Mouse (Mus musculus): ENCODE measurements around the gene Spef1. TPM values are rescaled to one million over a fixed set of nuclear protein-coding genes. Genes with fewer than 3 reads are reported as not detected.

The Spef1 gene
- total and polyA plus RNA-seq, 3 experiments: 0.34 to 1.2 (median 1.0) TPM

DNA sequence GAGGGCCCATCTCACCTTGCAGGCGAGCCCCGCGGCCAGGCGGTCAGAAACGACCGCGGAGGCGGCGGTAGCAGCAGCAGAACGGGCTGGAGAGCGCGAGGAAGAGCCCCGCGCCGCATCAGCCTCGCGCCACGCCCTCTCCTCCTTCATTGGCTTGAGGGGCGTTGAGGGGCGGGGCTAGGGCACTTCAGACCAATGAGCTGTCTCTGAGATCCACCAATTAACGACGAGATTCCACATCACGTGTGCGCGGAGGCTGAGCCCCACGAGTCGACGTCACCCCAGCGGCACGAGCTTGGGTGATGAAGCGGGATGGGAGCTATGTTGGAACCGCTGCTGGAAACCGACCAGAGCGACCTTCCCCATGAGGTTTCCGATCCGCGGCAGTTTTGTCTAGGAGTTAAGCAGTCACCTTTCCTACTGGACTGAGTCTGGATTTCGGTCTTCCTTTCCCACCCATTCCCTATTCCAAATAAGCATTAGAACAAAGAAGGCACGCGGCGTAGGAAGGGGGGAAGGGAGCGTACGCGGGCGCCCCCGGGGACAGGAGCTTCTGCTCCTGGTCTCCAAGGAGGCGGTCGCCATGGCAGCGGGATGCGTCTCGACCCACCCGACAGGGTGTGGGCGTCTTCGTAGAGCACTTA, 27.0 kb downstream of the Spef1 start, which contains the start of gene 1700037H04Rik:
1700037H04Rik (minus strand) TSS at position 144 of the 644 bp plus-strand sequence.
- H3K79me2 ChIP-seq (replicated peaks; ENCODE audit: control insufficient read depth, extremely low read depth, insufficient read depth, poor library complexity, severe bottlenecking): no peaks in the 10 kb centered on the region
- TF ChIP-seq POLR2AphosphoS2 (IDR thresholded peaks at IDR 0.05; ENCODE audit: low read depth, low read length) (peak; percentile 77), CHD1 (IDR thresholded peaks at IDR 0.05; ENCODE audit: low read depth, low read length) (no peak), HCFC1 (IDR thresholded peaks at IDR 0.05; ENCODE audit: low read depth, low read length) (peak; percentile 46; the same call in 1 of the 2 replicates), USF1 (IDR thresholded peaks at IDR 0.05; ENCODE audit: low read depth, low read length) (peak; percentile 99), MEF2A (IDR thresholded peaks at IDR 0.05; ENCODE audit: borderline replicate concordance, low read depth, low read length) (no peak), MAX (IDR thresholded peaks at IDR 0.05; ENCODE audit: low read length) (peak; percentile 99), SMC3 (IDR thresholded peaks at IDR 0.05; ENCODE audit: low read depth, low read length) (no peak), MYC (IDR thresholded peaks at IDR 0.05; ENCODE audit: low read depth, low read length) (peak; percentile 91), ELF1 (IDR thresholded peaks at IDR 0.05; ENCODE audit: low read depth, low read length) (peak; percentile 30; the same call in 1 of the 2 replicates), NELFE (IDR thresholded peaks at IDR 0.05; ENCODE audit: low read depth, low read length) (peak; percentile 94), MXI1 (IDR thresholded peaks at IDR 0.05; ENCODE audit: low read depth, low read length) (peak; percentile 77), ZMIZ1 (IDR thresholded peaks at IDR 0.05; ENCODE audit: low read depth, low read length) (peak; percentile 66; the same call in 1 of the 2 replicates), TCF12 (IDR thresholded peaks at IDR 0.05; ENCODE audit: low read depth, low read length) (peak; percentile 63; the same call in 1 of the 2 replicates), UBTF (IDR thresholded peaks at IDR 0.05; ENCODE audit: low read depth, low read length) (0 out of 2 replicates have a peak, but pooled peaks have one; percentile 44), EP300 (IDR thresholded peaks at IDR 0.05; ENCODE audit: low read length) (no peak), ETS1 (conservative IDR thresholded peaks at IDR 0.05; ENCODE audit: low read depth, low read length) (0 out of 2 replicates have a peak, but pooled peaks have one; percentile 16), KAT2A (IDR thresholded peaks at IDR 0.05; ENCODE audit: insufficient replicate concordance, low read length) (no peak), MAFK (IDR thresholded peaks at IDR 0.05; ENCODE audit: insufficient replicate concordance, low read length) (no peak), SIN3A (IDR thresholded peaks at IDR 0.05; ENCODE audit: low read length) (peak; percentile 57; the same call in 1 of the 2 replicates), CTCF (conservative IDR thresholded peaks at IDR 0.05 in 1 of 2, IDR thresholded peaks at IDR 0.05 in 1 of 2; ENCODE audit: low read depth in 2 of 2, low read length in 2 of 2) (no peak), CHD2 (IDR thresholded peaks at IDR 0.05; ENCODE audit: low read length) (peak; percentile 79), USF2 (conservative IDR thresholded peaks at IDR 0.05; ENCODE audit: low read depth, low read length) (peak; percentile 97), RAD21 (IDR thresholded peaks at IDR 0.05; ENCODE audit: low read depth, low read length) (no peak), POLR2A (IDR thresholded peaks at IDR 0.05; ENCODE audit: low read depth, low read length) (peak; percentile 97), TBP (conservative IDR thresholded peaks at IDR 0.05; ENCODE audit: low read depth, low read length) (peak; percentile 74; the same call in 1 of the 2 replicates), JUN (IDR thresholded peaks at IDR 0.05; ENCODE audit: insufficient read depth, low read depth, low read length) (no peak), RCOR1 (conservative IDR thresholded peaks at IDR 0.05; ENCODE audit: low read depth, low read length) (no peak), JUND (conservative IDR thresholded peaks at IDR 0.05; ENCODE audit: low read depth, low read length) (no peak), ZNF384 (IDR thresholded peaks at IDR 0.05; ENCODE audit: low read depth, low read length) (no peak), ZKSCAN1 (IDR thresholded peaks at IDR 0.05; ENCODE audit: borderline replicate concordance, low read depth, low read length) (no peak), GABPA (IDR thresholded peaks at IDR 0.05; ENCODE audit: insufficient replicate concordance, low read depth, low read length) (no peak), BHLHE40 (IDR thresholded peaks at IDR 0.05; ENCODE audit: low read depth, low read length) (peak; percentile 97), IRF4 (IDR thresholded peaks at IDR 0.05; ENCODE audit: low read depth, low read length) (no peak; the same call in 1 of the 2 replicates), MAZ (IDR thresholded peaks at IDR 0.05; ENCODE audit: low read depth, low read length) (no peak), NRF1 (IDR thresholded peaks at IDR 0.05; ENCODE audit: low read depth, low read length) (0 out of 2 replicates have a peak, but pooled peaks have one; percentile 39), E2F4 (IDR thresholded peaks at IDR 0.05; ENCODE audit: insufficient replicate concordance, low read depth, low read length) (no peak)
- in situ Hi-C loops (cut with MboI; ENCODE audit: low pct_ligation_motif_present, low pct_unique_long_range_greater_than_20kb, low sequenced_read_pairs) (loop anchor here (5.0 kb wide), 1 partner anchor 68 kb away; no protein-coding TSS in a partner anchor), dilution Hi-C loops (cut with MboI; ENCODE audit: extremely low pct_ligation_motif_present, extremely low pct_unique_long_range_greater_than_20kb, low sequenced_read_pairs) (no loop called here)
- peak; percentile 99 for DNase-seq (ENCODE audit: extremely low read depth)
- peaks cover 0 to 14% of the 10 kb centered on the region in 2 experiments for H3K36me3 ChIP-seq (replicated peaks in 1 of 2; ENCODE audit: control insufficient read depth in 1 of 2, insufficient read depth in 1 of 2, low read length in 1 of 2)
- H3K9me3 ChIP-seq (replicated peaks; ENCODE audit: low read length): peaks cover 10% of the 10 kb centered on the region
- H3K4me1 ChIP-seq (ENCODE audit: control insufficient read depth in 1 of 2, insufficient read depth in 2 of 2): peaks cover 2 to 17% of the 10 kb centered on the region in 2 experiments; a peak in 3 of 4 replicates
- H3K9ac ChIP-seq (ENCODE audit: insufficient read depth, low read depth): peak within 1 kb of the TSS; percentile 67
- H3K27me3 ChIP-seq (replicated peaks): no peaks in the 10 kb centered on the region
- H3K4me3 ChIP-seq (replicated peaks in 1 of 3; ENCODE audit: low read depth in 2 of 3, low read length in 2 of 3, poor library complexity in 1 of 3): peak within 1 kb of the TSS; percentile 61 to 75 (median 69)
- no peak within 1 kb of the TSS for H3K27ac ChIP-seq (ENCODE audit: insufficient read depth, low read depth)
- H3K4me2 ChIP-seq (ENCODE audit: insufficient read depth, low read depth, poor library complexity, severe bottlenecking): peak within 1 kb of the TSS; percentile 72
